Mouse (Mus musculus) lung, postnatal 0 days (tissue): ENCODE results near the gene Gm35315. TPM values are rescaled to one million over a fixed set of nuclear protein-coding genes. Genes with fewer than 3 reads are reported as not detected.
"Not testable (repeated sequence)": the region's sequence is repeated elsewhere in the genome, so short reads cannot be mapped to it uniquely, and the experiment has no call there.

ENCODE experiments used
- ATAC-seq: fragments of 200-750 bp; cut with Nextera tagmentation; 2 replicates; pipeline ENCODE4 v1.8.0; 2017; ENCODE audit warnings: moderate library complexity
- DNase-seq: peaks from one replicate; pipeline ENCODE4 v3.0.0-alpha.2; 2016; ENCODE audit warnings: low spot score
- H3K27ac ChIP-seq: fragments of 300-500 bp; sonication (generic); 2 replicates; pipeline ENCODE4 v1.5.1; 2014; ENCODE audit warnings: antibody characterized with exemption, mild to moderate bottlenecking, low read length, mixed read lengths
- H3K27me3 ChIP-seq: fragments of 300-500 bp; sonication (generic); replicated peaks from 2 replicates; pipeline ENCODE4 v1.6.1; 2014; ENCODE audit warnings: low read length, mixed read lengths; ENCODE audit not compliant: insufficient read depth
- H3K36me3 ChIP-seq: fragments of 300-500 bp; sonication (generic); 2 replicates; pipeline ENCODE4 v1.6.1; 2014; ENCODE audit warnings: low read length, mixed read lengths; ENCODE audit not compliant: insufficient read depth
- H3K4me1 ChIP-seq: fragments of 300-500 bp; sonication (generic); 2 replicates; pipeline ENCODE4 v1.6.1; 2014; ENCODE audit warnings: antibody characterized with exemption, low read depth, low read length, mixed read lengths; ENCODE audit not compliant: insufficient read depth
- H3K4me2 ChIP-seq: fragments of 300-500 bp; sonication (generic); replicated peaks from 2 replicates; pipeline ENCODE4 v1.6.1; 2014; ENCODE audit warnings: low read depth, mild to moderate bottlenecking, low read length, moderate library complexity, mixed read lengths
- H3K4me3 ChIP-seq: fragments of 300-500 bp; sonication (generic); 2 replicates; pipeline ENCODE4 v1.5.1; 2014; ENCODE audit warnings: low read depth, low read length
- H3K9ac ChIP-seq: fragments of 300-500 bp; sonication (generic); replicated peaks from 2 replicates; pipeline ENCODE4 v1.6.1; 2014; ENCODE audit warnings: low read depth, mild to moderate bottlenecking
- H3K9me3 ChIP-seq: fragments of 300-500 bp; sonication (generic); 2 replicates; pipeline ENCODE4 v1.6.1; 2016; ENCODE audit warnings: low read length, mixed read lengths
- CTCF ChIP-seq: IDR thresholded peaks from 2 replicates; pipeline ENCODE4 v1.5.1; 2016; ENCODE audit warnings: antibody characterized with exemption, mild to moderate bottlenecking
- EP300 ChIP-seq: IDR thresholded peaks from 2 replicates; pipeline ENCODE4 v1.6.1; 2016; ENCODE audit warnings: antibody characterized with exemption, mild to moderate bottlenecking, control low read depth
- WGBS: fragments of 180-500 bp; shearing (Covaris S2); extraction: QIAGEN DNeasy Blood & Tissue Kit; methylation state at CpG from one replicate; pipeline ENCODE4 v1.1.7; 2014; 5-methylcytosine and 5-hydroxymethylcytosine counted together
- polyA plus RNA-seq: library from polyadenylated mRNA; unstranded; fragments of >200 nt; fragmentation: Nextera tagmentation; extraction: Ambion mirVana; gene quantifications from 2 replicates; pipeline ENCODE4 v1.2.1, GENCODE M21; 2015

Gm35315 gene
- polyA plus RNA-seq, 1 experiment from 2014 or later = 0.26 TPM

- ATAC-seq = peak; percentile 26; the same call in 1 of the 2 replicates
- peak overlapping the region; percentile 74 for H3K27ac ChIP-seq
- no peak for TF ChIP-seq EP300
- no peak for TF ChIP-seq CTCF
- peak overlapping the region; percentile 43; the same call in 1 of the 2 replicates for H3K9ac ChIP-seq
- H3K27me3 ChIP-seq = no peaks in the 10 kb centered on the region
- DNase-seq = no peak
- no peaks in the 10 kb centered on the region for H3K36me3 ChIP-seq
- 11% methylated on average over 4 of the region's 4 CpGs for WGBS
- H3K4me1 ChIP-seq = no peaks in the 10 kb centered on the region
- no peaks in the 10 kb centered on the region for H3K9me3 ChIP-seq
- peak overlapping the region; percentile 72 for H3K4me2 ChIP-seq
- H3K4me3 ChIP-seq = peak overlapping the region; percentile 50
Observed at GRCm38 (mm10) chr5:110094847-110095213, 610 bp upstream of the Gm35315 start.

- 36% methylated on average over 2 of the region's 2 CpGs for WGBS
- Histone ChIP-seq H3K4me1 (no peaks in the 10 kb centered on the region), H3K9ac (no peak overlapping the region), H3K4me2 (no peak overlapping the region), H3K27ac (no peak overlapping the region), H3K27me3 (no peaks in the 10 kb centered on the region), H3K9me3 (no peaks in the 10 kb centered on the region), H3K4me3 (no peak overlapping the region), H3K36me3 (no peaks in the 10 kb centered on the region)
- ATAC-seq (no peak), DNase-seq (no peak)
- no peak for TF ChIP-seq EP300
- TF ChIP-seq CTCF = no peak
Observed at GRCm38 (mm10) chr5:110091546-110091945, 2.7 kb downstream of the Gm35315 start.

GRCm38 (mm10) chr5:110086161-110086866 is 7.9 kb downstream of the Gm35315 start:
- Histone ChIP-seq H3K27ac (no peak overlapping the region), H3K9me3 (no peaks in the 10 kb centered on the region), H3K9ac (no peak overlapping the region), H3K4me1 (no peaks in the 10 kb centered on the region), H3K4me3 (no peak overlapping the region), H3K4me2 (no peak overlapping the region), H3K36me3 (no peaks in the 10 kb centered on the region), H3K27me3 (no peaks in the 10 kb centered on the region)
- ATAC-seq (no peak), DNase-seq (no peak)
- WGBS = 34% methylated on average over 14 of the region's 14 CpGs
- TF ChIP-seq CTCF = no peak
- TF ChIP-seq EP300 = no peak

- WGBS = 79% methylated on average over 4 of the region's 4 CpGs
- no peak overlapping the region for H3K4me3 ChIP-seq
- H3K4me1 ChIP-seq = no peaks in the 10 kb centered on the region
- H3K9me3 ChIP-seq = peaks cover 8% of the 10 kb centered on the region
- ATAC-seq = no peak
- no peaks in the 10 kb centered on the region for H3K36me3 ChIP-seq
- no peaks in the 10 kb centered on the region for H3K27me3 ChIP-seq
- no peak for DNase-seq
- no peak overlapping the region for H3K27ac ChIP-seq
- no peak for TF ChIP-seq CTCF
- no peak for TF ChIP-seq EP300
- no peak overlapping the region for H3K4me2 ChIP-seq
- no peak overlapping the region for H3K9ac ChIP-seq
Observed at GRCm38 (mm10) chr5:110082961-110083360, 11.3 kb downstream of the Gm35315 start.

- ATAC-seq, DNase-seq, H3K9ac ChIP-seq, H3K9me3 ChIP-seq, H3K4me3 ChIP-seq, H3K4me2 ChIP-seq, H3K27me3 ChIP-seq, H3K36me3 ChIP-seq, H3K4me1 ChIP-seq, H3K27ac ChIP-seq: not testable (repeated sequence)
- WGBS = 62% methylated on average over 2 of the region's 2 CpGs
Observed at GRCm38 (mm10) chr5:110072413-110072812, 21.8 kb downstream of the Gm35315 start, which contains the start of gene Gm17655. Gene Gm17655 (minus strand): TSS chr5:110072513.

GRCm38 (mm10) chr5:110057637-110058408 is 36.4 kb downstream of the Gm35315 start:
- no peaks in the 10 kb centered on the region for H3K9me3 ChIP-seq
- 2% methylated on average over 19 of the region's 19 CpGs for WGBS
- no peaks in the 10 kb centered on the region for H3K36me3 ChIP-seq
- H3K4me3 ChIP-seq = peak overlapping the region; percentile 53
- DNase-seq = peak; percentile 91
- H3K9ac ChIP-seq = peak overlapping the region; percentile 51
- peak; percentile 99 for ATAC-seq
- H3K4me2 ChIP-seq = peak overlapping the region; percentile 63
- H3K4me1 ChIP-seq = no peaks in the 10 kb centered on the region
- no peaks in the 10 kb centered on the region for H3K27me3 ChIP-seq
- H3K27ac ChIP-seq = peak overlapping the region; percentile 44; the same call in 1 of the 2 replicates
- TF ChIP-seq CTCF (no peak), EP300 (no peak)

Other genes with a start within 250 kb of the Gm35315 start
- gene Gm15446, start 171.0 kb downstream of the Gm35315 start, polyA plus RNA-seq = 0.24 and 0.64 TPM in 2 replicates
- gene Zfp932, start 97.9 kb downstream of the Gm35315 start, polyA plus RNA-seq = 11.2 and 13.5 TPM in 2 replicates
- gene Gm17655, start 21.9 kb downstream of the Gm35315 start, polyA plus RNA-seq = 1.6 and 2.0 TPM in 2 replicates
- gene Plcxd1, start 5.5 kb upstream of the Gm35315 start, polyA plus RNA-seq = 1.1 TPM in 2 replicates
- 26.3 and 30.9 TPM in 2 replicates for gene Gtpbp6, start 13.8 kb upstream of the Gm35315 start, polyA plus RNA-seq
- 2.6 and 3.0 TPM in 2 replicates for gene Zfp605, start 15.7 kb upstream of the Gm35315 start, polyA plus RNA-seq
- 32.8 and 37.0 TPM in 2 replicates for gene Chfr, start 41.4 kb upstream of the Gm35315 start, polyA plus RNA-seq
- gene Golga3, start 82.3 kb upstream of the Gm35315 start, polyA plus RNA-seq = 9.1 and 11.0 TPM in 2 replicates
- 15.5 and 18.0 TPM in 2 replicates for gene Ankle2, start 136.6 kb upstream of the Gm35315 start, polyA plus RNA-seq
- 32.0 and 33.6 TPM in 2 replicates for gene Pgam5, start 175.5 kb upstream of the Gm35315 start, polyA plus RNA-seq
- gene Pxmp2, start 191.8 kb upstream of the Gm35315 start, polyA plus RNA-seq = 12.8 and 14.4 TPM in 2 replicates
- gene Pole, start 191.9 kb upstream of the Gm35315 start, polyA plus RNA-seq = 2.2 and 2.4 TPM in 2 replicates
- 3.5 and 3.8 TPM in 2 replicates for gene P2rx2, start 248.8 kb upstream of the Gm35315 start, polyA plus RNA-seq